19 mouse cellular contexts compared by ENCODE assay signal in the genomic region with DNA sequence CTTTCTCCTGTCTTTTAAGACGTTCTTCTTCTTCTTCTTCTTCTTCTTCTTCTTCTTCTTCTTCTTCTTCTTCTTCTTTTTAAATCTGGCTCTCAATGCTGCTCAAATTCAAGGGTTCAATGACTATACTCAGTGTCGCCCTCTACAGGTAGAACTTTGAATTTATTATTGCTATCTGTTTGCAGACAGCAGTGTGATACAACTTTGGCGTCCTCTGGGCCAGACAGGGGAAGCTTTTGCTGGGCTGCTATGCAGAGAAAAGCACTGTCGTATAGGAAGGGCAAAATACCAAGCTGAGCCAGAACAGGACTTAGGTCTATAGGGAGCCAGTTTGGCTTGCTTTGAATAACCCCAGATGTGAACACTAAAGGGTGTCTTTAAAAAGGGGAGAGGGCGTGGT.
DNase-seq lines count a peak whose midpoint lies in the region; ATAC-seq and TF ChIP-seq lines count a peak whose summit lies in the region.
"Had no signal": no experiment of that assay in that cellular context is flagged by ENCODE, and none has a peak within 500 bp of the region (broad histone marks: within the 10 kb centered on the region; RNA-seq: fewer than 3 reads in every experiment).

No protein-coding gene starts in this region.

- H3K4me1 ChIP-seq in forebrain, postnatal 0 days (ENCODE audit: insufficient read depth) = no peaks in the 10 kb centered on the region
- H3K4me1 ChIP-seq in forebrain, embryonic 12.5 days = 0 out of 2 replicates have a peak, but pooled peaks cover 6% of the 10 kb centered on the region
- H3K4me1 ChIP-seq in midbrain, postnatal 0 days (ENCODE audit: insufficient read depth, low read length) = peaks cover 8% of the 10 kb centered on the region; the same call in 1 of the 2 replicates
- 0 out of 2 replicates have a peak, but pooled peaks cover 4% of the 10 kb centered on the region for H3K4me1 ChIP-seq in midbrain, embryonic 10.5 days
- H3K4me1 ChIP-seq: embryonic facial prominence, embryonic 15.5 days; forebrain, embryonic 15.5 days had no signal

- H3K36me3 ChIP-seq in forebrain, postnatal 0 days (ENCODE audit: insufficient read depth) = no peaks in the 10 kb centered on the region
- H3K36me3 ChIP-seq in forebrain, embryonic 12.5 days (replicated peaks) = no peaks in the 10 kb centered on the region
- H3K36me3 ChIP-seq in midbrain, postnatal 0 days (ENCODE audit: insufficient read depth, low read length) = no peaks in the 10 kb centered on the region
- H3K36me3 ChIP-seq in midbrain, embryonic 10.5 days = no peaks in the 10 kb centered on the region
- H3K36me3 ChIP-seq: embryonic facial prominence, embryonic 15.5 days; forebrain, embryonic 15.5 days; hindbrain, embryonic 15.5 days; neural tube, embryonic 15.5 days had no signal

- TF ChIP-seq CTCF in forebrain, postnatal 0 days (IDR thresholded peaks at IDR 0.05; ENCODE audit: low read depth) = peak; percentile 32
- TF ChIP-seq CTCF in layer of hippocampus, adult 2 months (conservative IDR thresholded peaks at IDR 0.05) = peak; percentile 62
- peak; percentile 46 for TF ChIP-seq CTCF in midbrain, postnatal 0 days (IDR thresholded peaks at IDR 0.05)

- no peaks in the 10 kb centered on the region for H3K27me3 ChIP-seq in forebrain, postnatal 0 days (ENCODE audit: insufficient read depth, low read length)
- no peaks in the 10 kb centered on the region for H3K27me3 ChIP-seq in forebrain, embryonic 12.5 days
- H3K27me3 ChIP-seq in midbrain, postnatal 0 days (ENCODE audit: insufficient read depth, low read length) = no peaks in the 10 kb centered on the region
- no peaks in the 10 kb centered on the region for H3K27me3 ChIP-seq in midbrain, embryonic 10.5 days (ENCODE audit: low read depth, poor library complexity, severe bottlenecking)
- H3K27me3 ChIP-seq: embryonic facial prominence, embryonic 15.5 days; forebrain, embryonic 15.5 days; hindbrain, embryonic 15.5 days; neural tube, embryonic 15.5 days had no signal

- no peak for ATAC-seq in forebrain, postnatal 0 days
- no peak for ATAC-seq in forebrain, embryonic 12.5 days (ENCODE audit: low FRiP score)
- no peak for ATAC-seq in midbrain, postnatal 0 days (ENCODE audit: low FRiP score)
- ATAC-seq: forebrain, embryonic 15.5 days; intestine, embryonic 16.5 days had no signal

- no peak overlapping the region for H3K4me3 ChIP-seq in forebrain, postnatal 0 days (ENCODE audit: low read depth, low read length)
- H3K4me3 ChIP-seq in forebrain, embryonic 12.5 days (replicated peaks) = no peak overlapping the region
- no peak overlapping the region for H3K4me3 ChIP-seq in layer of hippocampus, adult 2 months
- H3K4me3 ChIP-seq in midbrain, postnatal 0 days (ENCODE audit: low read depth, low read length) = no peak overlapping the region
- H3K4me3 ChIP-seq in midbrain, embryonic 10.5 days = no peak overlapping the region
- H3K4me3 ChIP-seq: embryonic facial prominence, embryonic 15.5 days; forebrain, embryonic 15.5 days; hindbrain, embryonic 15.5 days; neural tube, embryonic 15.5 days had no signal

- H3K4me2 ChIP-seq in forebrain, postnatal 0 days (ENCODE audit: low read depth) = no peak overlapping the region
- no peak overlapping the region for H3K4me2 ChIP-seq in forebrain, embryonic 12.5 days
- no peak overlapping the region for H3K4me2 ChIP-seq in midbrain, postnatal 0 days (ENCODE audit: low read depth, low read length, poor library complexity, severe bottlenecking)
- H3K4me2 ChIP-seq: embryonic facial prominence, embryonic 15.5 days; forebrain, embryonic 15.5 days; hindbrain, embryonic 15.5 days; neural tube, embryonic 15.5 days had no signal

- no peaks in the 10 kb centered on the region for H3K9me3 ChIP-seq in forebrain, postnatal 0 days (ENCODE audit: low read length)
- no peaks in the 10 kb centered on the region for H3K9me3 ChIP-seq in forebrain, embryonic 12.5 days
- H3K9me3 ChIP-seq in midbrain, postnatal 0 days (ENCODE audit: low read length) = no peaks in the 10 kb centered on the region
- H3K9me3 ChIP-seq in midbrain, embryonic 10.5 days (replicated peaks) = no peaks in the 10 kb centered on the region
- H3K9me3 ChIP-seq: embryonic facial prominence, embryonic 15.5 days; forebrain, embryonic 15.5 days; hindbrain, embryonic 15.5 days; neural tube, embryonic 15.5 days had no signal

- H3K27ac ChIP-seq in forebrain, postnatal 0 days (ENCODE audit: low read depth, low read length) = no peak overlapping the region
- H3K27ac ChIP-seq in forebrain, embryonic 12.5 days = no peak overlapping the region
- no peak overlapping the region for H3K27ac ChIP-seq in layer of hippocampus, adult 2 months
- H3K27ac ChIP-seq in midbrain, postnatal 0 days (ENCODE audit: low read depth, low read length) = no peak overlapping the region
- no peak overlapping the region for H3K27ac ChIP-seq in midbrain, embryonic 10.5 days (replicated peaks)
- H3K27ac ChIP-seq: embryonic facial prominence, embryonic 15.5 days; forebrain, embryonic 15.5 days; hindbrain, embryonic 15.5 days; neural tube, embryonic 15.5 days had no signal

- DNase-seq in forebrain, postnatal 0 days = no peak
- no peak for DNase-seq in layer of hippocampus, adult 2 months (ENCODE audit: low spot score in 2 of 2)
- no peak for DNase-seq in layer of hippocampus, adult 18-20 months (ENCODE audit: low spot score in 2 of 2)
- no peak for DNase-seq in midbrain, postnatal 0 days (ENCODE audit: low spot score)
- DNase-seq in midbrain, embryonic 10.5 days (ENCODE audit: low spot score) = no peak
- DNase-seq in spleen, postnatal 10 days (ENCODE audit: low spot score in 2 of 2) = no peak
- no peak for DNase-seq in adrenal gland, postnatal 14 days
- DNase-seq: adrenal gland, adult 2 months; cerebellum, adult 8-10 months; gastrocnemius, postnatal 14 days; heart, postnatal 4 days; lung, adult 18-20 months; lung, postnatal 4 days had no signal

- no peak overlapping the region for H3K9ac ChIP-seq in forebrain, postnatal 0 days
- H3K9ac ChIP-seq in forebrain, embryonic 12.5 days = no peak overlapping the region
- H3K9ac ChIP-seq in midbrain, postnatal 0 days (replicated peaks; ENCODE audit: low read length, poor library complexity, severe bottlenecking) = no peak overlapping the region
- H3K9ac ChIP-seq: embryonic facial prominence, embryonic 15.5 days; forebrain, embryonic 15.5 days; hindbrain, embryonic 15.5 days; neural tube, embryonic 15.5 days had no signal

- WGBS in forebrain, postnatal 0 days = 80% methylated on average over 5 of the region's 5 CpGs
- WGBS in forebrain, embryonic 12.5 days = 81% methylated on average over 5 of the region's 5 CpGs
- 78% methylated on average over 5 of the region's 5 CpGs for WGBS in midbrain, postnatal 0 days
- 73% methylated on average over 5 of the region's 5 CpGs for whole genome bisulfite sequencing in midbrain, embryonic 10.5 days
